Mouse (Mus musculus): ENCODE results near the gene Zbtb4.

Gene Zbtb4

DNA sequence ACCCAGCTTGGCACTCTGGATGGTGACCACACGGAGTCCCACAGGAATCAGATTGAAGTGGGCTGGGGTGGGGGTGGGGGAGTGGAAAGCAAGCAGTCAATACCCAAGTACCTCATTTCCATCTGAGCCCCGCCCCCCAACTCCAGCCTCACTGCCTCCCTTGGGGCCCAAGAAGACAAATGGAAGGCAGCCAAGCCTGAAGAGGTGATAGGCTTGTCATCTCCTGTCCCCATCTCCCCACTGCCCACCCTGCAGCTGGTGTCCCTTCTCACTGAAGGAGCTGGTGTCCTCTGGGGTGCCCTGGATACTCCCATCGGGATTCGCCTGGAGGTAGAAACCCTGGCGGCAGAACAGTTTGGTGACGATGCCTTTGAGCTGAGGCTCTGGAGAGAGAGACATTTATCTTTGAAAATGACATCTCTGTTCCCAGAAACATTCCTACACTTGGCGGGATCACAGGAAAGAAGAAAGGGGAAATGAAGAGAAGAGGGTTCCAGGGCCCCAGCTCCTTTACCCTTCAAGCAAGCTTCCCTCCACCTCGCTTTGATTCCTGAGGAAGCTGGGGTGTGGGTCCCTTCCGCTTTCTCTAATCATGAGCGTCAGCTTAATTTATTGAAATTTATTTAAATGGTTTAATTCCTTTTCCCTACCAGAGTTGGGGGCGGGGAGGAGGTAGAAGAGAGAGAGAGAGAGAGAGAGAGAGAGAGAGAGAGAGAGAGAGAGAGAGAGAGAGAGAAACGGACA is 33.9 kb downstream of the Zbtb4 start:
- DNase-seq (ENCODE audit: inconsistent age in 2 of 2, low spot score in 1 of 2) = peak; percentile 50 to 66

DNA sequence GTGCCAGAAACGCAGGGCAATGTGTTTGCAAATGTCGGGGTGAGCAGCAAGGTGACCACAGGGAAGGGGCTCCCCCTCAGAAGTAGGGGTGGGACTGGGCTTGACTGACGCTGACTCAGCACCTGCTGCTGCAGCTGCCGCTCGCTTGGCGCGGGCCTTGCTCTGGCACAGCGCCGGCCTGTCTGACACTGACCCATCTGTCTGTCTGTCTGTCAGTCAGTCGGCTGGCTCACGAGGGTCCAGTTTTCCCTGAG is 34.4 kb downstream of the Zbtb4 start:
- DNase-seq (ENCODE audit: inconsistent age in 2 of 2, low spot score in 1 of 2) = peak; percentile 61 to 62

DNA sequence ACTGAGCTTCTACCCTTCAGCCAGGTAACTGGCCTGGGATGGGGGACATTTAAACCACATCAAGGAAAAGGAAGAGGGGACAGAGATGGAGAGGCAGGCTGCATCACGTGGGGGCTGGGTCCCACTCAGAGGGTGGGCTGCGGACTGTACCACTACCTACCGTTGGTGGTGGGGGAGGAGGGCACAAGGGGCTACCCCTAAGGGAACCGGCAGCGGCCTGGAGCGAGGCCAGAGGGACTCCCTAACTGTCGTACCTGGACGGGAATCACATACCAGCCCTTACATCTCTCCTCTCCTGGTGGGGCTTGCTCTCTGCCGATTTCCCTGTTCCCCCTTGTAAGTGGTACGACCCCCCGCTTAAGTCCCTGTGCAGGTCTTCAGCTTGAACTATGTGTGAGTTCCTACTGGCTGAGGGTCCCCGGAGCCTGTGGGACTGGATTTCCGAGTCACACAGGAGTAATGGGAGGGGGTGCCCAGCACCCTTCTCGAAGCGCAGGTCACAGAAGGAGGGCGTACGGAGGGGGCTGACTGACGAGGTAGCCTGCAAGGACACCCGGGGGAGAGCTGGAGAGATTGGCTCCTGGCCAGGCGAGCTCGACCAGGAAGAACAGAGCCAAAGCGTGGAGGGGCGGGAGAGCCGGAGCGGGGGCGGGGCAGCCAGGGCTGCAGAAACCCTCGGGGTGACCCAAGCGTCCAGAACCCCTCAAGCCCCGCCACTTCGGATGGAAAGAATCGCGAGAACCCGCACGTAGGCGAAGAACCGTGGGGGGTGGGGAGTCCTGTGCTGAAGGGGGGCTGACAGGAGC is 34.9 kb downstream of the Zbtb4 start:
- DNase-seq (ENCODE audit: inconsistent age in 2 of 2, low spot score in 1 of 2) = peak; percentile 77 to 78

DNA sequence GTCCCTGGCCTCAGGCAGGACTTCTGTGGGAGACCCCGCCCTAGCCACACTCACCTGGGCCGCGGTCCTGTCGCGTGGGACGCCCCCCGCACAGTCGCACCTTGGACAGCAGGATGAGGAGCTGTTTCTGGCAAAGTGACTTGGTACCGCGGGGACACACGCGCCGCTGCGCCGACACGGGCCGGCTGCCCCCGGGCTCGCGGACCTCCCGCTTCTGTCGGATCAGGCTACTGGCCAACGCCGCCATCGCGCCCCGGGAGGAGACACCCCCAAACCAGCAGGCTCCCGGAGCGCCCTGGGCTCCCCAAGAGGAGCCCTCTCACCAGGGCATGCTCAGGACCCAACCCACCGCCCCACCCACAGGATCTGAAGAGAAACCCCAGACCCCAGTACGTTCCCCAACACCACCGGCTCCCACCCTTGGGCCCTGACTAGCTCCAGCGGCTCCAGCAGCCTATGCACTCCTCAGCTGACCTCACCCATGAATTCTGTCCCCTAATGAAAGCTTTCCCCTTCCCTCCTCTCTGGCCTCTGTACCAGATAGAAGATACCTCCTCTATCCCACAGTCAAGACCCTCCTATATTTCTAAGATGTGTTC is 35.8 kb downstream of the Zbtb4 start, which contains the start of gene Fgf11:
TSS of gene Fgf11 (minus strand) at position 479 of the 599 bp plus-strand sequence.
- peak in 1 of 2 experiments; percentile 50 for DNase-seq (ENCODE audit: inconsistent age in 2 of 2, low spot score in 1 of 2)

DNA sequence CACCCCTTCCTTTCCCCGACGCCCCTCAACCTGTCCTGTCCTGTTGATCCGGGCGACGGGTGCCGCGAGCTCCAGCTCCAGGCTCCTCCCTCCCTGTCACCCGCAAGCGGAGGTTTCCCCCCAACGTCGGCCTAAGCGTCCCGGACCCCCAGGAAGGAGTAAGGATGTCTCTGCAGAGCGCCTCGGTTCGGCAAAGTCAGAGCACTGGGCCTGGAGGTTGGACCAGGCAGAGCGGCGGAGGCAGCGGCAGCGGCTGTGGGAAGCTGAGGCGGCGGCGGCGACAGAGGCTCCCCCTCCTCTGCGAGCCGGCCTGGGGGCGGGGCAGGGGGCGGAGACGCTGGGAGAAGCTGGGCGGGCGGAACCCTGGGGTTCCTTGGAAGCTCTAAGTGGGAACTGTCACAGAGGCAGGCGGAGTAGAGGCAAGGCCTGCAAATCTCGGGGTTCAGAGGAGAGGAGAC is 37.0 kb downstream of the Zbtb4 start:
- peak; percentile 93 to 96 for DNase-seq (ENCODE audit: inconsistent age in 2 of 2, low spot score in 1 of 2)

DNA sequence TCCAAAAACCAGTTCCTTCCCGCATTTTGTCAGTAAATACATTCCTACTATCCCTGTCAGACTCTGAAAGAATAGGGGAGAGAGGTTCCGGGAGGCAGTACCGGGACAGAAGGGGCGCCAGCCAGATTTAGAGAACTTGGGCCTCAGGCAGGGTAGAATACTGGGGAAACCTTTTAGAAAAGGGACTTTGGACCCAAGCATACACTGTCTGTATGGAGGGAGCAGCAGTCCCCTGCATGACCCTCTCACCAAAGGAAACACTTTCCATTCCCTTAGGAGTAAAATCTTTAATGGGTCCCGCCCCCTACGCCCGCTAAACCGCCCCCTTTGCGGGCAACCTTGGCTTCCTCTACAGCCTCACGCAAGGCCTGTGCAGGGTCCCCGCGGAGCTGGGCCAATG is 37.6 kb downstream of the Zbtb4 start:
- DNase-seq (ENCODE audit: inconsistent age in 2 of 2, low spot score in 1 of 2) = no peak

DNA sequence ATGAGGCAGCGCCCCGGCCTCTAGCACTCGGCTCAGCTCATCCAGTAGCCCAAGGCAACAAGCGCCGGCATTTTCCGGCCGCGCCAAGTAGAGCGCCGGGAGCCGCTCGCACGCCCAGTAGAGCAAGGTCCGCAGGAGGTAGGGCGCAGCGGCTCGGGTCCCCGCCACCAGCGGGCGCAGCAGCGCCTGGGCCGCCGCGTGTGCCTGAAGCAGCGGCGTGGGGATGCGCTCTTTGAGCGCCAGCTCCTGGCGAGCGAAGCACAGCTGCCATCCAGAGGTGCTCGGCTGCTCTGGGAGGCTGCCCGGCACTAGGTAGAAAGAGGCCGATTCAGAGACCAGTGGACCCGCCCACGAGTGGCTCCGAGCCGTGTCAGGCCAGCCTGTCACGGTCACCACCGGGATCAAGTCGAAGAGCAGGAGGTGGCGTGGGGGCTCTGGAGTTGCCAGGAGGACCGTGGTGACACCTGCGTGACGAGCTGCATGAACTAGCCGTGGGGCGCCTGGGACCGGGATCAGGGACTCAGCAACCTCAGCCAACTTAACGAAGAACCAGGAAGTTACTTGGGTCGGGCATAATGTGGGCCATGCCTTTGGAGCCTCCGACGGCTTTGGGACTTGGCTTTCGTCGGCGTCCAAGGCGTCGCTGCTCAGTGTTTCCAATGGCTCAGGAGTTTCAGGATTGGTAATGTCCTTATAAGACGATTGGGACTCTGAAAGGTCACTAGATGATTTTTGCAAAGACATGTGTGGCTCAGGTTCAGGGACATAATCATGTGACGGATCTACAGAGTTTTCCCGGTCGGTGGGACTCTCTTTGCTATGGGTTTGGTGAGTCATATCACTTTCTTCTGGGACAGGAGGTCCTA is 38.3 kb downstream of the Zbtb4 start:
- DNase-seq (ENCODE audit: inconsistent age in 2 of 2, low spot score in 1 of 2) = peak; percentile 89 to 93

DNA sequence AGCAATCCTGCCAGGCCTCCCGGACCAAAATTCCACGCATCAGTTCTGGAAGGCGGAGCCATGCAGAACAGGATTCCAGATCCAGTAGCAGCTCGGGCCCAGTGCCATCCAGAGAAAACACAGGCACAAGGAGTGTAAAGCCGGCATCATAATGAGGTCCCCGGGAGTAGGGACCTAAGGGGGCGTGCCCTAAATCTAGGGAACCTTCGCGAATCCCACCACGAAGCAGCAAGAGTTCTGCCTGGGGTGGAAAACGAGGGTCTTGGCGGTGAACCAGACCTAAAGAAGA is 38.9 kb downstream of the Zbtb4 start:
- DNase-seq (ENCODE audit: inconsistent age in 2 of 2, low spot score in 1 of 2) = peak; percentile 63 to 68

DNA sequence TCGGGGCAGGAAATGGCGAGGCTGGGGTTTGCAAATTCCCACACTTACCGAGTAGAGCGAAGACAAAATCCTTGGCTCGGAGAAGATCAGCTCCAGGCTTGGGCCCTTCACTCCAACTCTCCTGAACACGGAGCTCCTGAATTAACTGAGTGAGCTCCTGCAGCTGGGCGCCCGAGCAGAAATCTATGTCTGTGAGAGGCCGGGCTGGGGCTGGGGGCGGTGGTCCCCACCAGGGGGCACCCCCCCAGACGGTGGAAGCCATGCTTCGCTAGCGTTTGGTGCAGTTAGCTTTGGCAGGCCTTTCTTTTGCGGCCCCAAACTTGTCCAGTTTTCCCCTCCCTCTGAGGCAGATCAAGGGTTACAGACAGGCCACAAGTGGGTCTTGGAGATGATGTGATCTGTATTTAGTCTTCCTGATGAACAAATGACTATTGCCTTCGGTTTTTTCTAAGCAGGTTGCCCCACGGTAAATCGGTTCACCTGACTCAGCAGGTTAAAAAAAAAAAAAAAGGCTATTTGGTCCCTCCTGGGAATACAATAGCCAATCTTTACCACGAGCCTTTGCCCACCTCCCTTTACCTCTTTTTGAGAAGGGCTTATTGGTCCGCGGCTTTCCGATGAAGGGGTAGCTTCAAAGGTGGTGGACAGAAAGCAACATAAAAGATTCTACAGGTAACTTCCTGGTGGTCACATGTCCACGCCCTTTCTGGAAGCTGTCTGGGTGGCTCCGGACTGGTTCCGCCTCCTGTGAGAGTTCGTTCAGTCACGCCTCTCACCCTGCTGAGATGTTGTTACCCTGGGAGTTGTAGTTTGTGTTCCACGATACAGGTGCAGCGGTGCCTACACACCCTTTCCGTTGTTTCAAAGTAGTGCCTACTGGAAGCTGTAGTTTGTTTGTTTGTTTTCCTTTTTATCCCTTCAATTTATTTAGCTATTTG is 39.5 kb downstream of the Zbtb4 start, which contains the start of gene Tmem102:
TSS of gene Tmem102 (minus strand) at position 653 of the 938 bp plus-strand sequence.
- DNase-seq (ENCODE audit: inconsistent age in 2 of 2, low spot score in 1 of 2) = no peak

DNA sequence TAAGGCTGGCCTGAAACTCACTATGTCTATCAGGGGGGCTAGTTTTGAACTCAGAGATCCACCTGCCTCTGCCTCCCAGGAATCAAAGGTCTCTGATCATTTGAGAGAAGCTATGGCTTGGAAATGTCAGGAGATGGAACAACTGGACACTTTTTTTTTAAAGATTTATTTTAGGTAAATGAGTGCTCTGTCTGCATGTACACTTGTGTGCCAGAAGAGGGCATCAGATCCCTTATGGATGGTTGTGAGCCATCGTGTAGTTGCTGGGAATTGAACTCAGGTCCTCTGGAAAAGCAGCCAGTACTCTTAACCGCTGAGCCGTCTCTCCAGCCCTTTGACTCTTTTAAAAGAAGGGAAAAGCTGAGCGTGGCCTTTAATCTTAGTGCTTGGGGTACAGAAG is 40.7 kb downstream of the Zbtb4 start:
- DNase-seq (ENCODE audit: inconsistent age in 2 of 2, low spot score in 1 of 2) = no peak

DNA sequence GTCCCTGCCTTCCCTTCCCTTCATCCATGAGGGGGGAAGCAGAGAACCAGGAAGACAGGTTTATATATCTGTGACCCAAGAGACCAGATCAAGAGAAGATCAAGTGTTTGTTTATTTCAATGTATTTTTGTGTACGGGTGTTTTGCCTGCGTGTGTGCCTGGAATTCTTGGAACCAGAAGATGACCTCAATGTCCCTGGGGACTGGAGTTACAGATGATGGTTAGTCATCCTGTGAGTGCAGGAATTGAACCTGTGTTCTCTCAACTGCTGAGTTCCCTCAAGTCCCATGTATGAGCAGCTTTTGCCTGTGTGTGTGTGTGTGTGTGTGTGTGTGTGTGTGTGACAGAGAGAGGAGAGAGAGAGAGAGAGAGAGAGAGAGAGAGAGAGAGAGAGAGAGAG is 41.9 kb downstream of the Zbtb4 start:
- DNase-seq (ENCODE audit: inconsistent age in 2 of 2, low spot score in 1 of 2) = no peak

DNA sequence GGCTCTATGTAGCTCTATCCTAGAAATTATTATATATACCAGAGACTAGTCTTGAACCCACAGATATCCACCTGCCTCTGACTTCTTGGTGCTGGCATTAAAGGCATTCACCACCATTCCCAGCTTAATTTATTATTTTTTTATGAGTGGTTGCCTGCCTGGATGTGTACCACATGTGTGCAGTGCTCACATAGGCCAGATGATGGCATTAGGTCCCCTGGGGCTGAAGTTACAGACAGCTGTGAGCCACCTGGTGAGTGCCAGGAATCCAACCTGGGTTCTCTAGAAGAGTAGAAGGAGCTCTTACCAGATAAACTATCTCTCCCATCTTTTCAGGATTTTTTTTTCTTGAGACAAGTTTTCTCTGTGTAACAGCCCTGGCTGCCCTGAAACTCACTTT is 44.6 kb downstream of the Zbtb4 start:
- no peak for DNase-seq (ENCODE audit: inconsistent age in 2 of 2, low spot score in 1 of 2)

DNA sequence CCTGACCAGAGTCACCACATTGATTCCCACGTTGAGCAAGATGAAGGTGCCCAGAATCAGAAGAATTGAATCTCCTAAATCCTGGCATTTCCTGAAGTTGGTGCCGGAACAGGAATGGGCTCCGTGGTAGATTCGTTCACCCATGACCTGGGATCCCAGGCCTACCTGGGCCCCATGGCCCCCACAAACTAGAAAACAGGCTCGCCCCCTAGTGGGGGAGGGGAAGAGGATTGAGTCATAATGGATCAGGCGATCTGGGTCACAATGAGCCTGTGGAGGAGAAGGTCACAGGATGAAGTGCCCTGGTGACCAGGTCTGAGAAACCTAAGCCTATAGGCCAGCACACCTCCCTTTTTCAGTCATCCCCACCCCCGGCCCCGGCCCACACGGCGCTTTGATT is 49.4 kb downstream of the Zbtb4 start, which contains the start of gene Gm39566:
TSS of gene Gm39566 (minus strand) at position 144 of the 400 bp plus-strand sequence.
- DNase-seq (ENCODE audit: inconsistent age in 2 of 2, low spot score in 1 of 2) = no peak

DNA sequence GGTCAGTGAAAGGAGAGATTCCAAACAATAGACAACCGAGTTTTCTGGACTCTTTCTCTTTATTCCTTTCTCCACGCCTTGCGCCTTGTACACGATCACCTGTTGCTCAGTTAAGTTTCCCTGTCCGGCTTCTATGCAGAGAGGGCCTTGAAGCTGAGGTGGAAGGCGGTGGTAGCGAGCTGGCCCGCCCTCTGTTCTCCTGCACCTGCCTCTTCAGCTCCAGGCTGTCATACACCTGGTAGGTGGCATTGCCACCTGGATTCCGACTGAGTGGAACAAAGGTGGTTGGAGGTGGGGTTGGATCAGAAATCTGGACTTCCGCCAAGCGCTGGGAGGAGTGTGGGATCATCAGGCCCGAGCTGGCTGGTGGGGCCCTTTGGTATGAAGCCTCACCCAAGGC is 50.8 kb downstream of the Zbtb4 start:
- DNase-seq (ENCODE audit: inconsistent age in 2 of 2, low spot score in 1 of 2) = no peak

DNA sequence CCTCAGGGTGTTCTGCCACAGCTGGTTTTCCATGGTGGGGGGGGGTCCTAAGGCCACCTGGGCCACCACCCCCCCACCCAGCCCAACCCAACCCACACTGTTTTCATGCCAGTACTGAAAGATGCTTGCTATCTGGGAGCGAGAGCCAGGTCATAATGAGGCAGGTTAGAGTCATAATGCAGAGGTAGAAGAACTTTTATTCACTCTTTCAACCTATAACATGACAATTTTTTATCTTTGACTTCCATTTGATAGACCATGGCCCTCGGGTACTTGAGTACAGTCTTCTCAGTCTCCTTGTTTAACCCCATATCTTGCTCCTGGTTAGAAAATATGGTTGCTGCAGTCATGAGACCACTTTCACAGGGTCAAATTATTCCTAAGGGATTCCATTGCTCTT is 52.7 kb downstream of the Zbtb4 start, which contains the start of gene Spem2:
TSS of gene Spem2 (minus strand) at position 101 of the 400 bp plus-strand sequence.
- DNase-seq (ENCODE audit: inconsistent age in 2 of 2, low spot score in 1 of 2) = no peak

DNA sequence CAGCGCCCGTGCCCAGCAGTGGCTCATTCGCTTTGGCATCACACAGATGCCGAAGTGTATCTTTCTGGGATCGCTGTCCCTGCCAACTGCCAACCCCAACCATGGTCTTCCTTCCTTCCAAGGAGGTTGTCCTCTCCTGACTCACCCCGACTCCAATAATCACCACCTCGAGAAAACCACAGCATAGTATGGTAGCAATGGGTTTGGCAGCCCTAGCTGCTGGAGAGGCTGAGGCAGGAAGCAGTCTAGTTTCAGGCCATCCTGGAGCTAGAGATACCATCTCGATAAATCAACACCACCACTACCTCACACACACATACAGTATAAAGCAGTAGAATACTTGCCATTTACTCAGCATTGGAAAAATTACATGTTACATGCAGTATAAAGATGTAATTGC is 53.2 kb downstream of the Zbtb4 start:
- DNase-seq (ENCODE audit: inconsistent age in 2 of 2, low spot score in 1 of 2) = no peak

DNA sequence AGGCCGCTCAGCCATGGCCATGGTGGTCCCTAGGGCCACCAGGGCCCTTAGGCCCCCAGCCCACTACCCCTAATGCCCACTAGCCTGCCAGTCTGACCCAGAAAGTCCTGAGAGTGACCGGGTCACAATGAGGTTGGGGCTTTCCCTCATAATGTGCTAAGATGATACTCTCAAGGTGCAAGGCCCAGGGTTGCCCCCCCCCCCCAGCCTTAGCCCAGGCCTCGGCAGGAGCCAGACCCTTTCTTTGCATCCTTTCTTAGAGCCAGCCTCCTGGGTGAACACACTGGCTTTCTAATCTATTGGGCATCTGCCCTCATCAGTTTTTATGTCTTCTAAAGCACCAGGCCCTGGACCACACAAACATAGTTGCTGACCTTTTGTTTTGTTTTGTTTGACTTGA is 56.4 kb downstream of the Zbtb4 start, which contains the start of gene Spem1:
TSS of gene Spem1 (minus strand) at position 101 of the 400 bp plus-strand sequence.
- no peak for DNase-seq (ENCODE audit: inconsistent age in 2 of 2, low spot score in 1 of 2)

DNA sequence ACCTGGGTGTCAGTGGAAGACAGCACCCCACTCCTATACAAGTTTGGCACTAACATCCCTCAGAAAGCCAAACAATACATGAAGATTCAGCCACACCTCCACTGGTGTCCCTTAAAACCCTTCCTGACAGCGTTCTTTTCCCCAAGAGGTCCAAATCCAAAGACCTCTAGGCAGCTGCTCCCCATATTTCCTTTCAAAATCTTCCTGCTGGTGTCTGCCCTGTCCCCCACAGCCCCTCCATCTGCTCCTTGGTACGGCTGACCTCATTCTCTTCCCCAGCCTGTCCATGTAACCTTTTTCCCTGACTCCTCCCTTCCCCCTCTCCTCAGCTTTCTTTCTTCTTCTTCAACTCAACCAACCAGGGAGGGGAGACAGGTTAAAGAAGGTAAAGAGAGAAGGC is 57.7 kb downstream of the Zbtb4 start:
- DNase-seq (ENCODE audit: inconsistent age in 2 of 2, low spot score in 1 of 2) = no peak

DNA sequence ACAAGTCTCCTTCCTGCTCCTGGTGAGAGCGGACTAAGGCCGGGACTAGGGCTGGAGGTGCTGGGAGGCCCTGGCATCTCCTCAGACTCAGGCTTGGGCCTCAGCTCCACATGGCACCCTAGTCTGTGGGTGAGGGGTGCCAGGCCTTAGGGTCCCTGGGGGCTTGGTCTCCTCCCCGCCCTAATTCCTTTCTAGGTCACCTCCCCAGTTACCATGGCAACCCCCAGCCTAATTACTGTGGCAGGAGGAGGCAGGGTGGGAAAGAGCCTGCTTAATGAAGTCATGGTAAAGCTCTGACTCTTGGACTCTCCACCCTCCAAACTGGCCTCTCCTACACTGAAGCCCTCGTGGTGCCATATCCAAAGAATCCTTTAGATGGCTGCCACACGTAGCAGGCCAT is 63.1 kb downstream of the Zbtb4 start:
- DNase-seq (ENCODE audit: inconsistent age in 2 of 2, low spot score in 1 of 2) = no peak

DNA sequence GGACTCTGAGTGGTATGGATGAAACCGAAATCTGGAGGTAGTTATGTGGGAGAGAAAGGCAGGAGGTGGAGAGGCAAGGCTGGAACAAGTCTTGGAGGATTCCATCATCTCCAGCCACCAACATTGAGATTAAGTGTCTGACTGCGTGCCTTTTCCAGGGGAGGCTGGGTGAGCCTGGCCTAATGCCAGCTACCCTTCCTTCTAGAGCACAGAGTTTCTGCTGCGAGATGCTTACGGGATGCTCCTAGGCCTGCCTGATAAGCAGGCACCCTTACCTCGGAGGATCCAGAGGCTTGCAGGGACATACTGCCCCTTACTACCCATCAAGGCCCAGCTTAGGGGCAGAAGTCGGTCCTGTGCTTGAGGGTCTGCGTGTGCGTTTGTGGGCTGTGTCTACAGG is 67.8 kb downstream of the Zbtb4 start:
- no peak for DNase-seq (ENCODE audit: inconsistent age in 2 of 2, low spot score in 1 of 2)
